Mouse (Mus musculus): ENCODE measurements at regions not wholly inside any gene's neighbourhood (a gene's known extent, or its start where the extent isn't known, plus 50 kb on each side); places are given as distances from the start of the nearest gene placed in this dataset.
A peak's percentile ranks its signal among the peaks of the same experiment; 100 is the strongest.

GRCm38 (mm10) chr1:91714266-91714665 is 87.0 kb upstream of the Twist2 start:
- Histone ChIP-seq H3K9ac (ENCODE audit: low read depth, low read length) (no peak overlapping the region), H3K4me2 (replicated peaks; ENCODE audit: low read depth, low read length) (no peak overlapping the region), H3K36me3 (ENCODE audit: control insufficient read depth, insufficient read depth, low read length) (no peaks in the 10 kb centered on the region), H3K27ac (ENCODE audit: low read depth, low read length) (no peak overlapping the region), H3K4me1 (ENCODE audit: control insufficient read depth, insufficient read depth, low read length) (no peaks in the 10 kb centered on the region), H3K4me3 (ENCODE audit: low read length) (no peak overlapping the region), H3K9me3 (ENCODE audit: control insufficient read depth, low read length) (no peaks in the 10 kb centered on the region), H3K27me3 (ENCODE audit: control insufficient read depth, insufficient read depth, low read length) (peaks cover 3% of the 10 kb centered on the region; the same call in 1 of the 2 replicates)
- WGBS: 51% methylated on average over 6 of the region's 6 CpGs
- ATAC-seq (ENCODE audit: low FRiP score, low TSS enrichment): no peak

GRCm38 (mm10) chr1:91715341-91715740 is 85.9 kb upstream of the Twist2 start:
- Histone ChIP-seq H3K4me2 (replicated peaks; ENCODE audit: low read depth, low read length) (no peak overlapping the region), H3K27ac (ENCODE audit: low read depth, low read length) (no peak overlapping the region), H3K9ac (ENCODE audit: low read depth, low read length) (no peak overlapping the region), H3K4me1 (ENCODE audit: control insufficient read depth, insufficient read depth, low read length) (no peaks in the 10 kb centered on the region), H3K36me3 (ENCODE audit: control insufficient read depth, insufficient read depth, low read length) (no peaks in the 10 kb centered on the region), H3K27me3 (ENCODE audit: control insufficient read depth, insufficient read depth, low read length) (peaks cover 3% of the 10 kb centered on the region; the same call in 1 of the 2 replicates), H3K9me3 (ENCODE audit: control insufficient read depth, low read length) (no peaks in the 10 kb centered on the region), H3K4me3 (ENCODE audit: low read length) (no peak overlapping the region)
- 73% methylated on average over 7 of the region's 7 CpGs for WGBS
- ATAC-seq (ENCODE audit: low FRiP score, low TSS enrichment): no peak

- H3K27ac ChIP-seq (ENCODE audit: low read depth, low read length): no peak overlapping the region
- ATAC-seq (ENCODE audit: low FRiP score, low TSS enrichment): no peak
- H3K9me3 ChIP-seq (ENCODE audit: control insufficient read depth, low read length): no peaks in the 10 kb centered on the region
- no peak overlapping the region for H3K9ac ChIP-seq (ENCODE audit: low read depth, low read length)
- H3K4me3 ChIP-seq (ENCODE audit: low read length): no peak overlapping the region
- no peaks in the 10 kb centered on the region for H3K36me3 ChIP-seq (ENCODE audit: control insufficient read depth, insufficient read depth, low read length)
- 85% methylated on average over 2 of the region's 2 CpGs for WGBS
- no peak overlapping the region for H3K4me2 ChIP-seq (replicated peaks; ENCODE audit: low read depth, low read length)
- peaks cover 3% of the 10 kb centered on the region; the same call in 1 of the 2 replicates for H3K27me3 ChIP-seq (ENCODE audit: control insufficient read depth, insufficient read depth, low read length)
- H3K4me1 ChIP-seq (ENCODE audit: control insufficient read depth, insufficient read depth, low read length): no peaks in the 10 kb centered on the region
Observed at GRCm38 (mm10) chr1:91715791-91716190, 85.5 kb upstream of the Twist2 start.

- Histone ChIP-seq H3K36me3 (ENCODE audit: control insufficient read depth, insufficient read depth, low read length) (no peaks in the 10 kb centered on the region), H3K27me3 (ENCODE audit: control insufficient read depth, insufficient read depth, low read length) (no peaks in the 10 kb centered on the region), H3K27ac (ENCODE audit: low read depth, low read length) (no peak overlapping the region), H3K4me2 (replicated peaks; ENCODE audit: low read depth, low read length) (no peak overlapping the region), H3K9me3 (ENCODE audit: control insufficient read depth, low read length) (no peaks in the 10 kb centered on the region), H3K9ac (ENCODE audit: low read depth, low read length) (no peak overlapping the region), H3K4me3 (ENCODE audit: low read length) (no peak overlapping the region), H3K4me1 (ENCODE audit: control insufficient read depth, insufficient read depth, low read length) (no peaks in the 10 kb centered on the region)
- WGBS: 93% methylated on average over 2 of the region's 2 CpGs
- ATAC-seq (ENCODE audit: low FRiP score, low TSS enrichment): no peak
Observed at GRCm38 (mm10) chr1:91716836-91717235, 84.4 kb upstream of the Twist2 start.

DNA sequence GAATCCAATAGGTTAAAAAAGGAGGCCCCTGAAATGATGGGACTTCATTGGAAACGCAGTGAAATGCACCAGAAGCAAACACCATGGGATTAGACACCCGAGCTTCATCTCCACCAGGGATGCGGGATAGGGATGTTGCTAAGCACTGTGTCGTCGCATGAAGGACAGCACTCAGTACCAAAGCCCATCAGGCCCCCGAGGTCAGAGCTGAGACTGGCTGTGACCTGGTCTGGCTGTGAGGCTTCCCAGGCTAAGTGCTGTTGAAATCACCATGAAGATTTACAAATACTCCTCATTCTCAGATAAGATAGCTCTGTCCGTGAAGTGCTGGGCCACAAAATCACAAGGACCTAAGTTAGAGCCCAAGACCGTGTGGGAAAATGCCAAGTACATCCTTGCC is 83.3 kb upstream of the Twist2 start:
- Histone ChIP-seq H3K27ac (ENCODE audit: low read depth, low read length) (no peak overlapping the region), H3K27me3 (ENCODE audit: control insufficient read depth, insufficient read depth, low read length) (no peaks in the 10 kb centered on the region; the same call in 1 of the 2 replicates), H3K4me1 (ENCODE audit: control insufficient read depth, insufficient read depth, low read length) (no peaks in the 10 kb centered on the region), H3K36me3 (ENCODE audit: control insufficient read depth, insufficient read depth, low read length) (no peaks in the 10 kb centered on the region), H3K9ac (ENCODE audit: low read depth, low read length) (no peak overlapping the region), H3K9me3 (ENCODE audit: control insufficient read depth, low read length) (no peaks in the 10 kb centered on the region), H3K4me3 (ENCODE audit: low read length) (no peak overlapping the region), H3K4me2 (replicated peaks; ENCODE audit: low read depth, low read length) (no peak overlapping the region)
- 72% methylated on average over 8 of the region's 8 CpGs for WGBS
- ATAC-seq (ENCODE audit: low FRiP score, low TSS enrichment): no peak

GRCm38 (mm10) chr1:91729246-91729645 is 72.0 kb upstream of the Twist2 start:
- no peaks in the 10 kb centered on the region for H3K9me3 ChIP-seq (ENCODE audit: control insufficient read depth, low read length)
- no peak overlapping the region for H3K4me2 ChIP-seq (replicated peaks; ENCODE audit: low read depth, low read length)
- no peak overlapping the region for H3K27ac ChIP-seq (ENCODE audit: low read depth, low read length)
- 9% methylated on average over 11 of the region's 11 CpGs for WGBS
- H3K4me1 ChIP-seq (ENCODE audit: control insufficient read depth, insufficient read depth, low read length): 0 out of 2 replicates have a peak, but pooled peaks cover 5% of the 10 kb centered on the region
- ATAC-seq (ENCODE audit: low FRiP score, low TSS enrichment): peak; percentile 92
- H3K9ac ChIP-seq (ENCODE audit: low read depth, low read length): no peak overlapping the region
- H3K4me3 ChIP-seq (ENCODE audit: low read length): no peak overlapping the region
- H3K27me3 ChIP-seq (ENCODE audit: control insufficient read depth, insufficient read depth, low read length): peaks cover 60% of the 10 kb centered on the region
- H3K36me3 ChIP-seq (ENCODE audit: control insufficient read depth, insufficient read depth, low read length): no peaks in the 10 kb centered on the region

DNA sequence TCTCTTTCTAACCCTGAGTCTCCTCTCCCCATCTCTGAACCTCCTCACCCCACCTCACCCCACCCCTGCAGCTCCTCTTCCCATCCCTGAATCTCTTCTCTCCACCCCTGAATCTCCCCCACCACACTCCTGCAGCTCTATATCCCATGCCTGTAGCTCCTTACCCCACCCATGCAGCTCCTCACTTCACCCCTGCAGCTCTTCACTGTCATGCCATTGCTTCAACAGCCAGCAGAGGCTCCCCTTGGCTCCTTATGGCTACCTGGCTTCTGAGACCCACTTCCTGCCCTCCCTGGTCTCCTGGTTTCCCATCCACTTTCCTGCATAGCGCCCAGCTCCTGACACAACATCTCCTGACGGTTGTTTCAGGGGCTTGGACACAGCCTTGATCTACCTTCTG is 71.0 kb upstream of the Twist2 start:
- no peak for ATAC-seq (ENCODE audit: low FRiP score, low TSS enrichment)
- no peak overlapping the region for H3K27ac ChIP-seq (ENCODE audit: low read depth, low read length)
- H3K36me3 ChIP-seq (ENCODE audit: control insufficient read depth, insufficient read depth, low read length): no peaks in the 10 kb centered on the region
- peaks cover 65% of the 10 kb centered on the region for H3K27me3 ChIP-seq (ENCODE audit: control insufficient read depth, insufficient read depth, low read length)
- 0 out of 2 replicates have a peak, but pooled peaks cover 5% of the 10 kb centered on the region for H3K4me1 ChIP-seq (ENCODE audit: control insufficient read depth, insufficient read depth, low read length)
- no peak overlapping the region for H3K9ac ChIP-seq (ENCODE audit: low read depth, low read length)
- H3K4me3 ChIP-seq (ENCODE audit: low read length): no peak overlapping the region
- no peak overlapping the region for H3K4me2 ChIP-seq (replicated peaks; ENCODE audit: low read depth, low read length)
- 76% methylated on average over 2 of the region's 2 CpGs for WGBS
- H3K9me3 ChIP-seq (ENCODE audit: control insufficient read depth, low read length): no peaks in the 10 kb centered on the region

GRCm38 (mm10) chr1:91731703-91732102 is 69.6 kb upstream of the Twist2 start:
- 18% methylated on average over 13 of the region's 13 CpGs for WGBS
- Histone ChIP-seq H3K9me3 (ENCODE audit: control insufficient read depth, low read length) (no peaks in the 10 kb centered on the region), H3K27ac (ENCODE audit: low read depth, low read length) (no peak overlapping the region), H3K4me2 (replicated peaks; ENCODE audit: low read depth, low read length) (no peak overlapping the region), H3K36me3 (ENCODE audit: control insufficient read depth, insufficient read depth, low read length) (no peaks in the 10 kb centered on the region), H3K4me1 (ENCODE audit: control insufficient read depth, insufficient read depth, low read length) (0 out of 2 replicates have a peak, but pooled peaks cover 5% of the 10 kb centered on the region), H3K27me3 (ENCODE audit: control insufficient read depth, insufficient read depth, low read length) (peaks cover 69% of the 10 kb centered on the region), H3K9ac (ENCODE audit: low read depth, low read length) (no peak overlapping the region), H3K4me3 (ENCODE audit: low read length) (no peak overlapping the region)
- 0 out of 2 replicates have a peak, but pooled peaks have one; percentile 30 for ATAC-seq (ENCODE audit: low FRiP score, low TSS enrichment)

DNA sequence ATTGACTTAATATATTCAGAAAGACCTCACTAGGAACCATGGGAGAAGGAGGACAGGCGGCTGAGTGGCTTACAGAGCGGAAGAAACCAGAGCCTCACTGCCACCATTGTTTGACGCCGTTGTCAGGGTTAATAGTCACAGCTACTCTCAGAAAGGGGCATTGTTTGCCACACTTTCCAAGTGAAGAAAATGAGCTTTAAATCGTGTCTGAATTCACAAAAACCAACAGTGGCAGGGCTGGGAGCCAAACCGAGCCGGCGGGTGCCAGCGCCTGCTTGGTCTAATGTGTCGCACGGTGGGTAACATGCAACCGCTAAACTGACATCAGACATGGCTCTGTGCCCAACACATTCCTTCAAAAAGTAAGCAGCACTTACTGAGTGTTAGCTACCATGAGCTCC is 68.8 kb upstream of the Twist2 start:
- ATAC-seq (ENCODE audit: low FRiP score, low TSS enrichment): no peak
- no peak overlapping the region for H3K4me3 ChIP-seq (ENCODE audit: low read length)

More for the DNA sequence above, 68.8 kb upstream of the Twist2 start:
- no peaks in the 10 kb centered on the region for H3K9me3 ChIP-seq (ENCODE audit: control insufficient read depth, low read length)
- WGBS: 70% methylated on average over 12 of the region's 12 CpGs
- H3K27ac ChIP-seq (ENCODE audit: low read depth, low read length): no peak overlapping the region
- H3K9ac ChIP-seq (ENCODE audit: low read depth, low read length): no peak overlapping the region
- H3K27me3 ChIP-seq (ENCODE audit: control insufficient read depth, insufficient read depth, low read length): peaks cover 71% of the 10 kb centered on the region
- 0 out of 2 replicates have a peak, but pooled peaks cover 5% of the 10 kb centered on the region for H3K4me1 ChIP-seq (ENCODE audit: control insufficient read depth, insufficient read depth, low read length)
- no peak overlapping the region for H3K4me2 ChIP-seq (replicated peaks; ENCODE audit: low read depth, low read length)
- no peaks in the 10 kb centered on the region for H3K36me3 ChIP-seq (ENCODE audit: control insufficient read depth, insufficient read depth, low read length)
